Mouse (Mus musculus) sigmoid colon, adult 10 weeks (tissue): ENCODE measurements around the gene Agxt2. TPM values are rescaled to one million over a fixed set of nuclear protein-coding genes. Genes with fewer than 3 reads are reported as not detected.

Experiments
- polyA plus RNA-seq: library from polyadenylated mRNA; stranded (reverse); fragments of 350-450 nt; fragmentation: Illumina TruSeq; extraction: RNeasy Lipid Tissue Mini Kit (QIAGEN cat#74804); gene quantifications from one replicate; pipeline ENCODE4 v1.2.3, GENCODE M21; 2014; ENCODE audit warnings: low read depth, low replicate concordance

Agxt2 gene
- 0.41 TPM for polyA plus RNA-seq

DNA sequence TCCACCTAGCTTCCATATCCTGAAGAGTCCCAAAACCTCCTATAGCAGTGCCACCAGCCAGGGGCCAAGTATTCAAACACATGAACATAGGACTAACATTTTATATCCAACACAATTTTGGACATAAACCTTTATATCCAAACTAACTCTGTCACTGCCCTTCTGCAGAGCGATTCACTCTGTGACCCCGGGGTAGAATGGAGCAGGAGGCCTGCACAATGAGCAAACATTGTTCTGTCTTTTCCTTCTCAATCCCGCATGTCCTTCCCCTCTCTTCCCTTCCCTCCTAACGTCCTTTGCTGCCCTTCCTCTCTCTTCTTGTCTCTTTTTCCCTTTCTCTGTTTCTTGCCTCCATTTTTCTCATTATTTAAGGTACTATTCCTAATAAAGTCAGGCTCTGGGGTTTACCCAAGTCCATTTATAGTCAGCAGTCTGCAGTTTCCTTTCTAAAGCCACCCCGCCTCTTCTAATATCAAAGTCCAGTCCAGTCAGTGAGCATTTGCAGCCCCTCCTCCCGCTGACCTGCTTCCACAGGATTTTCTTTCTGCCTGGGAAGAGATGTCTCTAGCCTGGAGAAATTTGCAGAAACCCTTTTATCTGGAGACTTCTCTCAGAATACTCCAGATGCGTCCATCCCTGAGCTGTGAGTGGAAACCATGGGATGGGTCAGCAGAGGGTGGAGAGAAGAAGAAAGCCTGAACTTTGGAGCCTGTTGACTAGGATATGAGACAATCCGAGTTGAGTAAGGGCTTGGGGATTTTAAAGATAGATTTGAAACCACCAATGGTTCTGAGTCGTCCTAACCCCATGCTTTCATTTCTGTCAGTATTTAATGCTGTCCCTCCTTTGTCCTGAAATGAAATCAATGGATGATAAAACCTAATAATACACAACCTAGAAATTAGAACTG is at the start of gene Agxt2:
TSS of gene Agxt2 (plus strand) at position 494 of the 910 bp plus-strand sequence.

DNA sequence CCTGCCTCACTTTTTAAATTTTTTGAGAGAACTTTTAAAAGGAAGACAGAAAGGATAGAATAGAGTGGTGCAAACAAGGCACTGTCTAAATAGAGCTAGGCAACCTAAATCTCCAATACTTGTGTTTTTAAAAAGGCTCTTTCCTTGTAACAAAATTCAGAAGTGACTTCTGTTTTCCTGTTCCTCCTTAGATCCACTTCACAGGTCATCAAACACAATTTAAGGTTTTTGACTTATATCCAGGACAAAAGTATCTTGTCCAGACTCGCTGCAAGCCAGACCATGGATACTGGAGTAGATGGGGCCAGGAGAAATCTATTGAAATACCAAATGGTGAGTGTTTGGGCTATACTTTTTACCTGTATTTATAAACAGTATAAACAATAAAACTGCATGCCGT is 33.3 kb upstream of the Agxt2 start, which contains the start of gene Gm21973:
TSS of gene Gm21973 (plus strand) at position 301 of the 400 bp plus-strand sequence.

Other genes with a start within 250 kb of the Agxt2 start
- gene Prlr, start 181.3 kb upstream of the Agxt2 start, polyA plus RNA-seq, result 16.7 TPM
- gene Gm21973, start 33.2 kb upstream of the Agxt2 start, polyA plus RNA-seq, result not detected
- gene Dnajc21, start 112.0 kb downstream of the Agxt2 start, polyA plus RNA-seq, result 107 TPM
- gene Brix1, start 127.4 kb downstream of the Agxt2 start, polyA plus RNA-seq, result 160 TPM
- 20.0 TPM for gene Rad1, start 127.5 kb downstream of the Agxt2 start, polyA plus RNA-seq
- gene Ttc23l, start 200.1 kb downstream of the Agxt2 start, polyA plus RNA-seq, result not detected